Mouse (Mus musculus) retina, postnatal 1 day (tissue): Measurements from ENCODE around the gene Tfb1m.

ENCODE experiments used
- DNase-seq: peaks from one replicate; pipeline ENCODE4 v3.0.0-alpha.2; 2012

Gene Tfb1m

DNA sequence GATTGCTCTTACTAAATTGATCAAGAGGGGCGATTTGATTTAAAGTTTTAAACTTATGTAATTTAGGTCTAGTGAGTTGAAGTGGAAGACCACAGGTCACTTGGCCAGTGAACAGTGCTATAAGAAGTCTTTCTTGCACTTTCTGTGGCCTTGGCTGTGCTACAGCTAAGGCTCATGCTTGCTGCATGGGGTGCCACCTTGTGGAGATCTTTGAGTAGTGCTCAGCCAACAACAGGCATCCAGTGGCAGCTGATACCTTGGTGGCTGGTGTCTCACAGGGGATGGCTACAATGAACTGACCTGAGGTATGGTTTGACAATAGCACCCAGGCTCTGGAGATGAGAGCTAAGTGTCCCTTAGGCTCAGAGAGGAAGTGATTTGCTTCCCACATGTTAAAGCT is 47.7 kb downstream of the Tfb1m start:
- DNase-seq = peak; percentile 74

DNA sequence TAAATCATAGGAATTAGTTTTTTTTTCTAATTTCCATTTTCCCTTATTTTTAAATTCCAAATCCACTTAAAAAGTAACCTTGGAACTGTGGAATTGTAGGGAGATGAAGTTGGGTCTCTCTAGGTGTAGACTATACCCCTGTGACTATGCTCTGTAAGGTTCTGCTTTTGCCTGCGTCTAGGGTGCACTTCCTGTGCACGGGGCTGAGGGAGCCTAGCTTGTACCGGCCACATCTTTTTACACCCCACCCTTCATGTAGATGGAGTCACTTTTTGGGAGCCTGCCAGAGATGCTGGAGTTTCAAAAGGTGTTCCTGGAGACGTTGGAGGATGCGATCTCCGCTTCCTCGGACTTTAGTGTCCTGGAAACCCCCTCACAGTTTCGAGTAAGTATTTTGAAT is 51.1 kb downstream of the Tfb1m start:
- no peak for DNase-seq

DNA sequence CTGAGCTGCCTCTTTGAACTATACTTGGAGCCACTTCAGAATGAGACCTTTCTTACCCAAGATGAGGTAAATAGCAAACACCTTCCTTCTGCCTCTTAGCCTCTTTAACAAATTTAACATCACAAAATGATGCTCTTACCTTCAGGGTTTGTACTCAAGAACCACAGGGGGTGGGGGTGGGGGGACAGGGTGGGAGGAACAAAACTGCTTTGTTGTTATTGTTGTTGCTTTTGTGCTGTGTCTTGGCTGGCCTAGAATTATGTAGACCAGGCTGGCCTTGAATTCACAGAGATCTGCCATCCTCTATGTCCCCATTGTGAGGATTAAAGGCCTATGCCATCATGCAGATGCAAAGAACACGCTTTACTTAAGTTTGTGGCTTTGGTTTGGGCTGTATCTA is 51.9 kb downstream of the Tfb1m start:
- no peak for DNase-seq

DNA sequence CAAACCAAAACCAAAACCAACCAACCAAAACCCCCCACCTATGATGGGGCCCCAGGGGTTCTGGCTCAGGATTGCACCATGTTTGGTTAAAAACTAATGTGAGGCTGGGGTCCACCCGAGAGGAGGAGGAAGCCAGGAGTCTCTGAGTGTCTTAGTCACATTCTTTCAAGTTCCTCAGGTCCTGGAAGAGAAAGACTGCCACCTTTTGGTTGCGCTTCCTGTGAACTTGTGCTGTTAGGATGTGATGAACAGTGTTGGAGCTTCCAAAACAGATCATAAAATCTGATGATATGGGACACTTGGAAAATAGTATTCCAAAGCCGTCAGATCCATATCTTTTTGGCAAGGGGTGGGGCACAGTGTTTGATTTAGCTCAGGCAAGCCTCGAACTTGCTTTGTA is 56.6 kb downstream of the Tfb1m start:
- no peak for DNase-seq

DNA sequence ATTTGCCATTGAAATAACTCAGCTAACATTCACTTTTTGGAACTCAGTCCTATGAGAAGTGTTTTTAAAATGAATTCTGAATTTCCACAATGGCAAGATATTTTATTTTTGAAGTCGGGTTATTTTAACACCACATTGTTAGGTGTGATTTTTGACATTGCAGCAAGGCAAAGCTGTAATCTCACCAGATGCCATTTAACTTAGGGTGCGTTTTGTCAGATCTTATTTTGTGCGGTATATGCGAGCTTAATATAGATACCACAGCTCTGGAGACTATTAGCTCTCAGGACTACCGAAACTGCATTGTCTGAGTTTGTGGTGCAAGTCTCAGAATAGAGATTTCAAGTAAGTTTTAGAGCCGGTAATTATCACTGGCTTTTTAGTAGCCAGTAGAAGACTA is 57.5 kb downstream of the Tfb1m start:
- no peak for DNase-seq

DNA sequence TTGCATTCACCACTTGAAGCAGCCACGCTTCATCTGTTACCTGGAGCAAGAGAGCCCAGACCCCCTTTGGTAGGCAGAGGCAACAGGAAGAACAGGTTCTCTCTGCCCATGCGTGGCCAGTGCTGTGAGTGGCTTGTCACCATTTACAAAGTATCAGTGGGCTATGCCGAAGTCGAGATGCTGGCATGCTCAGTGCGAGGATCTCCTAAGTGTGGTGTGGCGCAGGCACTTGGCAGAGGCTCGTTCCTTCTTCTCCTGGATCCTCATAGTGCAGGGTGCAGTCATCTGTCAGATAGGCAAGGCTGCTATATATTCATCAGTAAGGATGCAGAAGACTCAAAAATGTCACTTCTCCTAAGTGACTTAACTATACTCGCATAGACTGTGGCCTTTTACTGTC is 58.1 kb downstream of the Tfb1m start:
- DNase-seq = no peak

DNA sequence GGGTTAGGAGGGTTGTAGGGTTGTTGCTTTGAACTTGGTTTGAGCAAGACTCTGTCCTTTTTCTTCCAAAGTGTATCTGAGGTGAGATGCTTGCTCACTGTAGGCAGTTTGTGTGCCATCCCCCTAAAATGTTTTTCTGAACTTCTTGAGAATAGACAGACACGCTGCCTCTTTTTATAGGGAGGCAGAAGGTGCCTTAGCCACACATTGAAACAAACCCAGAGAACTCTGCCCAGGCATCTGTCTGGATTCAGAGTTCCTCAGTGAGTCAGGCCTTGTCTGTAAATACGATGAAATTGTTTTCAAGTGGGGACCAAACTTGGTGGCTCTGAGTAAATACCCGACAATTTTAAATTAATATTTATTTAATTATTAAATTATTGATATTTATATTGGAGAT is 59.0 kb downstream of the Tfb1m start:
- DNase-seq = no peak

DNA sequence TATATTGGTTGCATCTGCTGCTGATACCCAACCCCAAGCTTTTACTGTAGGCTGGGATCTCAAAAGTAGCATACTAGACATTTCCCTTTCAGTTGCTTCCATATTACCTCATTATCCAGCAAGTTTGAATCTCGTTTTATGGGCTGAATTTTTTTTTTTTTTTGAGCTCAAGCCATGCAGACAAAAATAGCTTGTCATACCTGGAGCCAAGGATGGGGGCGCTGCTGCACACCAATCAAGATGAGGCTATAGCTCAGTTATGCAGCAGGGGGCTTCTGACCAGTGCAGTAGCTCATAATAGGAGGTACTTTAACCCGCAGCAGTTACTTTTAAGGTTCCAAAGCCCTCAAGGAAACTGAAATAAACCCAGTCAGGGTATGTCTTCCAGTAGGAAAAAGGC is 59.5 kb downstream of the Tfb1m start:
- DNase-seq = peak; percentile 70

DNA sequence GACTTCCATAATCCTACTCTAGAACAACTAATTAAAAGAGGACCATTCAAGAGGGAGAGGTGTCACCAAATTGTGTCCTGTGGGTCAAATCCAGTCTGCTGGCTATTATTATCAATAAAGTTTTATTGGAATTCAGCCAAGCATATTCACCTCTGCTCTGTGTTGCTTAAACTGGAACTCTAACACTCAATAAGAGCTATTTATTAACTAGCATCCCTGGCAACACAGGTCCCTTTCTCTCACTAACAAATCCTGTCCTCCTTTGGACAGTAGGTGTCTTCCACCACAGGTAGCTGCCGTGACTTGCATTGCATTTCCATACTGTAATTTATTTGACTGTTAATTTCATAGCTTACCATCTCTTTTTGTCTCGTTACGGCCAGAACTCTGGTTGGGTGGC is 61.5 kb downstream of the Tfb1m start:
- DNase-seq = no peak

DNA sequence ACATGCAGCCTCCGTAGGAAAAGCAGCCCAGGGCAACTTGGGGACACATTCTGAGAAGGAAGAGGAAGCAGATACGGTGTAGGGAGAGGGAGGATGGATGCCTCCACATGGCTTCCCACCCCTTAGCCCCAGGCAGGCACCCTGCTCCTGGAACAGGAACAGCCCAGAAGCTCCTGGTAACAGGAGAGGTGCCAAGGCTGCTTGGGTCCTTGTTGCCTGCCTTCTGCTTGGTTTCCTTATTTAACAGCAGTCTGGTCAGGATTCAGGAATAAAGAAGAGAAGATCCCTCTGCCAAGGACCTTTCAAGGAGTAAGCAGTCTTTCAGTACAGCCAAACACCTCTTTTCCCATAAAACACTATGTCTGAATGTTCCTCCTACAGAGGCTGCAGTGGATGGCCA is 62.0 kb downstream of the Tfb1m start:
- DNase-seq = no peak

DNA sequence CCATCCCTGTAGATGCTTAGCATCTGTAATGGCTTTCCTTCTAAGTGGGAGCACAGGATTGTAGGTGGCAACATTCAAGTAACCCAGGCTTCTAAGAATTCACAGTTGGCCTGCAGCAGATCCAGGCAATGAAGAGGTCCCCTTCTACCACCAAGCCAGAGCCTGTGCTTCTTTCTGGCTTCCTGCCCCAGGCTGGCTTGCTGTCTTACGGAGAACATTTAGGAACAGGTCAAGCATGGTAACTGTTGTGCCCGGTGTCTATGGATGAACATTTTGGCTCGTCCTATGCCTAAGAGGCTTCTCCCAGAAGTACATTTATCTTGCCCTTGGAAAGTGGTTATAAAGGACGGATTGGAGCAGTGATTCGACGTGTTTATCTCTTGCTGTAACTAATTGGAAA is 65.9 kb downstream of the Tfb1m start:
- DNase-seq = no peak

DNA sequence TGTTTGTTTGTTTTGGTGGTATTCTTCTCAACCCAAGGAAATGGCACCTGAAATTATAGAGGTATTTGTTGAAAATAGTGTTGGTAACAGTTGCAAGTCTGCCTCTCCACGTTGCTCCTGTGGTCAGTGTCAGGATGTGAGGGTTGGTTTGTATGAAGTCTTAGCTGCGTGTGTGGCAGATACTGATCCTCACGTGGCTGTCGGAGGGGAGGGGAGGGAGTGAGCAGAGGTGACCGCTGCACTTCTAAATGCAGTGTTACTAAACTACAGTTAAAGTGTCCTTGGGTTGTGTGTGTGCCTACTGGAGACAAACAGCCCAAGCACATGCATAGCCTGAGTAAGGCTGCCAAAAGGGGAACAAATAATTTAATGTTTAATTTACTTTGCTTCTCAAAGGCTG is 66.5 kb downstream of the Tfb1m start:
- DNase-seq = no peak

DNA sequence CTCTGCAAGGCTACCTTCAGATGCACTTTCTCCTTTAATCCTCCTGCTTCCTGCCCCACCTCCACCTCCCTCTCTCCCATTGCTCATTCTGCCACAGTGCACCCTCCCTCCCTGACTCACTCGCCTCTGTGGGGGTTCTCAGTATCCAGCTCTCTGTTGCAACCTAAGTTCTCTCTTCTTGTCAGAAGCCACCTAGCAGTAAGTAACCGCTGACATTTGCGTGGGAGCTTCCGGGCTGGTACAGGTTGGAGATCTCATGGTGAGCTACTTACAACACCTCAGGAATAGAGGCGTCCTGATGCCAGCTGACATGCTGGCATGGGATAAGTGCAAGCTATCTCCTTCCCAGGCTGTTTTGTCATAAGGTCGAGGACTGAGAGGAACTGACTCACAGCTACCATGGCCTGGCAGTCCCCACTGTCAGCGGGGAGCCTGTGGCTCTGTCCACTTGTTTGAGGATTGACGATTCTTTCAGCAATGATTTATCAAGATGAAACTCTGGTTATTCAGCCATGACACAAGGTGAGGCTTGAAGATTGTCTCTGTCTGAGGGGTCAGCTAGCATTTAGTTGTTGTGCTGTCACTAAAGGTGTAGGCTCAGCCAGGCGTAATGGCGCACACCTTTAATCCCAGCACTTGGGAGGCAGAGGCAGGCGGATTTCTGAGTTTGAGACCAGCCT is 67.2 kb downstream of the Tfb1m start:
- DNase-seq = no peak

DNA sequence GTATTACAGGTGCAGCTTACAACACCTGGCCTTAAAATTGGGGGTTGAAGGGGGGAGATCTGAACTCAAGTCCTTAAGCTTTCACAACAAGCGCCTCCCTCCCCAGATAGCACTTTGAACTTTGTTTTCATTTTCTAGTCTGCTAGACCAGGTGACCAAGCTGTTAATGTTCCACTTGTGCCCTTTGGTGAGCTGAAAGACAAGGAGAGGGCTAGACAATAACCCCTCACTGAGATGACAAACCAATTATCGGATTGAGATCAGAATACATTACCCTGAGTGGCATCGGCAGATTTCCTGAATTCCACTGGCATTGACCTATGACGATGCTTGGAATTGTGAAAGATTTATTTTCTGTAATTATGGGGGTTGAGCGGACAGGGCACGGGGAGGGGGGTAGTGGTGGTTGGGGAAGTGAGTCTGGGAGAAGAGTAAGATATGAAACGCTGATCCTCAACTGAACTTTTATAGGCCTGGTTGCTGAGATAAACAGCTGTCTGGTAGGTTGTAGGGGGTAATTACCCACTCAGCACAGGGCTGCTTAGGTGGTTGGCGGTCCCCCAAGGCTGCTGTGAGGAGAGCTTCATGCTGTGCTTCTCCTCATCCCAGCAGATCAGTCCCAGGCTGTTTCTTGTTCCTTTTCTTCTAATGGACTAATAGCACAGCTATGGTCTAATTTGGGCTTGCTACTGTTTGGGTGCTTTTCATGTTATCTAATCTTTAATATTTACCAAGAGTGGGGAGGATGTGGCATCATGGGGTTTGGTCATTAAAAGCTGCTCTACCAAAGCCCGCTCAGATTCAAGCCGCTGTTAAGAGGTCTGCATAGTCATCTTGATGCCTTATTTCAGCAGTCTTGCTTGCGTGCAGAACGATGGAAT is 69.6 kb downstream of the Tfb1m start:
- DNase-seq = peak; percentile 16

DNA sequence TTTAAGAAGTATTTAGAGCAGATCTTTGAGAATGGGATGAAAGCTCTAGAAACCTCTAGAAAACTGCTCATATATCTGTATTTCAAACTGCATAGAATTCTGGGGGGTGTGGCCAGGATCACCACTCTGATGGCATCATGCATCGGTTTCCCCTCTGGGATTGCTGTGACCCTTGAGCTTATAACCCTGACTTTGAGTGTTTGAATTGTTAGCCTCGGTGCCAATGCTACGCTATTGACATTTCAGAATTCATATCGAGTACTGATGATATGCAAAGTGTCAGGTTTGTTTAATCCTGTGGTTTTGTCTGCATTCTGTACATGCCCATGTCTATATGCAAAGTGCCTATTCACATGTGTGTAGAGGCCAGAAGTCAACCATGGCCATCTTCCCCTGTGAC is 70.4 kb downstream of the Tfb1m start:
- DNase-seq = no peak

DNA sequence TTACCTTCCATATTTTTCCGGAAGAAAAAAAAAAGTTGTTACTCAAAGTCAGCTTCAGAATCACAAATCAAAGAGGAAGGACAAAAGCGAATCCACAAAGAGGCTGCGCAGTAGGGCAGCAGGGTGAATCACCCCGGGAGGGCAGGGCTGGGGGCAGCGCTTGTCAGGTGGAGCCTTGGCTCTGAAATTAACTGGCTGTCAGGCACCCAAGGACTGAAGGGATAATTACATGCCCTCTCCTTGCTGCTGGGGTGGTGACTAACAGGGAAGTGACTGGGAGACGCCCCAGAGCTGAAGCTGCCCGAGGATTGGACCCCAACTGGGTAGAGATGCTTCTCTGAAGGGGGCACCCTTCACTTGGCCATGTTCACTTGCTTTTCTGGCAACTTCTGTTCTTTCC is 71.7 kb downstream of the Tfb1m start:
- no peak for DNase-seq

DNA sequence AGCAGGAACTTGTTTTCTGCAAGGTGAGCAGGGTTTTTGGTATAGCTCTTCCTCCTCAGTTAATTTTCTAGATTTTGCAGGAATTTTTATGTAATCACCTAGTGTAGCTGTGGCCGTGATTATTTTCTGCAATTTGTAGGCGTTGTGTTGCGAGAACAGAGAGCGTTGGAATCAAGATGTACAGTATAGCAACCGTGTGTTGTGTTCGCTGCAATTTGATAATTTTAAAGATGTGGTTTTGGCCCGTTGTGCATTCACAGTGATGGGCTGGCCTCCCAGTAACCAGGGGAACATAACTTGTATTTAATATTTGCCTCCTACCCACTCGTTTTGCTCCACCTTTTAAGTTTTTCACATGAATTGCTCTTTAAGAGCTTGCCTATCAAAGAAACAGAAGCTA is 74.5 kb downstream of the Tfb1m start:
- DNase-seq = no peak

DNA sequence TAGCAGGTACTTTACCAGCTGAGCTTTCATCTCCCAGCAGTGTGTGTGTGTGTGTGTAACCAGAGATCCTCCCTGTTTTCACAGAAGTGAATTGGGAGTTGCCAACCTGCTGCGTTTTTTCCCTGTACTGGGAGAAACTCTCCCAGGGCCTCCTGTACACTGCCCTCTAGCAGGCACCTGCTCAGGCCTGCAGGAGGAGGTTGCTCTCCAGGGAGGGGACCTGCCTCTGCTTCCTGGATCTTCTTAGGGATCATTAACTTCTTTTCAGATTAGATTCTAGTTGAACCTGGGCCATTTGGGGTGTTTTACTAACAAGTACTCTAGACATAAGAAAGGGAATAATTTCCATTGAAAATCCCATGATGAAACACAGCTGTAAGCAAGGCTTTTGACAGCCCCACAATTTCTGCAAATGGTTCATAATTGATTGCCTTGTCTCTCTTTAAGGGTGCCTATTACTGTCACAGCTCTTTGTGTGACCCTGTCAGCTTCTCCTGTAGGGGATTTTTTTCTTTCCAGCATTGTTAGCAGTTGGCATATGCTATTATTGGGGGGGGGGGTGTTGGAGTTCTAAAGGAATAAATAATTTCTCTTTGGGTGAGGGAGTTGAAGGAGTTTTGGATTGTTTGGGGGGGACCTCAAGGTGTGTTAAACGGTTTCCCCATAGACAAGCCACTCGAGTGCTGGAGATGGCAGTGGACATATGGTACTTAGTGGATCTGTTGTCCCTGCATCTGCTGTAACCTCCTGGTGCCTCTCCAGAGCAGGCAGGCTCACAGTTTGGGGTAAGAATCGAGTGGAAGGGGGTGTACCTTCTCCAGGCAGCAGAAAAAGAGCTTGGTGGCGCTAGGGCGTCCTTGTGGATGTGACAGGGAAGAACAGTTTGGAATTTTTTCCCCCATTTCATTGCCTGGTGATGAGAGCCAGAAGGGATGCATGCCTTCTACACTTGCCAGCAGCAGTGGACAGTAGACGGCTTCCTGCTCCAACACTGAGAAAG is 75.7 kb downstream of the Tfb1m start:
- DNase-seq = no peak

DNA sequence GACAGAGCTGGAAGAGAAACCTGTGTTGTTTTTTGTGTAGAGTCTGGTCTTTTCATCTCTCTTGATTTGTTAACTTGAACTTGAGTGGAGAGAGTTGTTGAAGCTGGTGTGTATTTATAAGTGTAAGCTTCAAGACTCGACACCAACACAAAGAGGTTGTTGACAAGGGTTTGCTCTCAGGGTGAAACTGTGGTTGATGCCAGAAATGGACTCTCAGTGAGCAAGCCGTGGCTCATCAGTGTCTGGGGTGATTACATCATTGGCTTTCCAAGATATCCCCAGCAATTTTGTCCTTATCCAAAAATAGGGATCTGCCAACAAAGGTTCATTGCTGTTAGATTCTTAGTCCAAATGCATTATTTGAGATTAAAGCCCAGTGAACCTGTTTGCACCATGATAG is 81.0 kb downstream of the Tfb1m start:
- no peak for DNase-seq

DNA sequence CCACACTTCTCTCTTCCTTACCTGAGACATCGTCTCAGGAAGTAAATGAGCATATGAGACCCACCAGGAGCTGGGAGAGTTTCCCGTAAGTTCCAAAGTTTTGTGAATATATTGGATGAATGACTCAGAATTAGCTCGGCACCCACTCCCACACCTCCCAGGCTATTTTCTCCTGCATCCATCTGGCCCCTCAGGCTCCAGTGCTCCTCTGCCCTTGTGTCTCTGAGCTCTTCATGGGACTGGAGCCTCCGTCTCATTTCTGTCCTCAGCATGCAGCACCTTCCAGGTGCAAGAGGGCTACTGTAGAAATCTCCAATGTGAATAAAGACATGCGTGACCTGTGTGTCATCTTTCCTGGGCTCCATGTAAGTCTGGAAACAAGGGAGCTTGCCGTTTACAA is 85.6 kb downstream of the Tfb1m start:
- DNase-seq = no peak
